Mouse (Mus musculus) liver, embryonic 14.5 days (tissue): ENCODE data around the gene Zdhhc12.

Source experiments
- CTCF ChIP-seq: IDR thresholded peaks from 2 replicates; pipeline ENCODE4 v1.5.1; 2016; ENCODE audit warnings: antibody characterized with exemption, low read depth, control low read depth
- EP300 ChIP-seq: IDR thresholded peaks from 2 replicates; pipeline ENCODE4 v1.6.1; 2016; ENCODE audit warnings: antibody characterized with exemption, low read depth

DNA sequence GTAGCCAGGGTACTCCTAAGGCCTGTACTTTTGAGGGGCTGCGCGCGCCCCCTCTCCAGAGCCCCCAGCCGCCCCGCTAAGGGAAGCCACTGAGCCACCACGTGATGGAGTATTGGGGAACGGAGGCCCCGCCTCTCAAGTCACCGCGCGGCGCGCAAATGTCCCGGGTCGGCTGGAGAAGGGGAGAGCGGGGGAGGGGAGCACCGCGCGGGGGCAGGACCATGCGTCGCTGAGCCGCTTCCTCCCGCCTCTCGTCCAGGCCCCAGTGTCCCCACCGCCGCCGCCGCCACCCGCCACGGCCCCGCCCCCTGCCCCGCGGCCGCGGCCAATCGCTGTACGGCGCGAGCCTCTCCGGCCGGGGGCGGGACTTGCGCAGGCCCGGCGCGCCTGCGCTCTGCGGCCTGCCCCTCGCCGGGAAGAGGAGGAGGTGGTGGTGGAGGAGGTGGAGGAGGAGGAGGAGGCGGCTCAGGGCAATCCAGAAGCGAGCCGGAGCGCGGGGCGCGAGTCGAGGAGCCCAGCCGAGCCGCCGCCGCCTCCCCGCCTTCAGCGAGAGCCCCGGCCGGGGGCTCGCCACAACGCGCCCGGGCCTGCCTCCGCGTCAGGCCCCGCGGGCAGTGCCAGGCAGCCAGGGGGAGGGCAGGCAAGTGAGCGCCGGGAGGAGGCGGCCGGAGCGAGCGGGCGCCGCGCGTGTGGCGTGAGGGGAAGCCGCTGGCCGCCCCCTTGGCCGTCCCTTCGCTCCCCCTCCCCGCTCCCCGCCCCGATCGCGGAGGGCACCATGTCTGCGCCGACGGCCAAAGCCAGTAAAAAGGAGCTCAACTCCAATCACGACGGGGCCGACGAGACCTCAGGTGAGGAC lies 27.2 kb downstream of the Zdhhc12 start:
- no peak for TF ChIP-seq CTCF
- TF ChIP-seq EP300: no peak
